Mouse (Mus musculus) thymus, postnatal 36 days (tissue): ENCODE results near the gene Zcchc14.
A peak's percentile ranks its signal among the peaks of the same experiment; 100 is the strongest.
"Not testable (repeated sequence)": the region's sequence is repeated elsewhere in the genome, so short reads cannot be mapped to it uniquely, and the experiment has no call there.

ENCODE experiments used
- DNase-seq, 2 experiments: peaks; one replicate each; pipeline ENCODE4 v3.0.0; 2022; ENCODE audit warnings: mixed read lengths in 2 of 2

Gene Zcchc14

GRCm38 (mm10) chr8:121652774-121653323, at the start of gene Zcchc14:
Gene Zcchc14, minus strand, starts transcription at chr8:121652901.
- peak; percentile 19 to 39 for DNase-seq

GRCm38 (mm10) chr8:121699936-121700335, 47.2 kb upstream of the Zcchc14 start:
- no peak for DNase-seq

GRCm38 (mm10) chr8:121698615-121699101, 46.0 kb upstream of the Zcchc14 start:
- no peak for DNase-seq

- DNase-seq = no peak
Measured at GRCm38 (mm10) chr8:121697735-121698614, 45.3 kb upstream of the Zcchc14 start.

GRCm38 (mm10) chr8:121695585-121696184, 43.0 kb upstream of the Zcchc14 start:
- DNase-seq = no peak

GRCm38 (mm10) chr8:121694453-121694852, 41.8 kb upstream of the Zcchc14 start:
- DNase-seq = peak; percentile 43 to 56

GRCm38 (mm10) chr8:121688496-121688895, 35.8 kb upstream of the Zcchc14 start:
- DNase-seq = no peak

GRCm38 (mm10) chr8:121687455-121688161, 34.9 kb upstream of the Zcchc14 start:
- no peak for DNase-seq

GRCm38 (mm10) chr8:121685419-121685818, 32.7 kb upstream of the Zcchc14 start:
- peak; percentile 10 to 19 for DNase-seq

- DNase-seq = no peak
Measured at GRCm38 (mm10) chr8:121683083-121683832, 30.6 kb upstream of the Zcchc14 start.

- DNase-seq = no peak
Measured at GRCm38 (mm10) chr8:121681457-121681856, 28.8 kb upstream of the Zcchc14 start.

GRCm38 (mm10) chr8:121680896-121681295, 28.2 kb upstream of the Zcchc14 start:
- DNase-seq = no peak

GRCm38 (mm10) chr8:121678696-121679095, 26.0 kb upstream of the Zcchc14 start:
- DNase-seq = no peak

- DNase-seq = no peak
Measured at GRCm38 (mm10) chr8:121675701-121676100, 23.0 kb upstream of the Zcchc14 start.

GRCm38 (mm10) chr8:121675161-121675560, 22.5 kb upstream of the Zcchc14 start:
- no peak for DNase-seq

- no peak for DNase-seq
Measured at GRCm38 (mm10) chr8:121674524-121674923, 21.8 kb upstream of the Zcchc14 start.

GRCm38 (mm10) chr8:121673917-121674316, 21.2 kb upstream of the Zcchc14 start:
- no peak for DNase-seq

GRCm38 (mm10) chr8:121673153-121673552, 20.5 kb upstream of the Zcchc14 start:
- DNase-seq = no peak

GRCm38 (mm10) chr8:121669208-121669607, 16.5 kb upstream of the Zcchc14 start:
- DNase-seq = no peak

GRCm38 (mm10) chr8:121668553-121668952, 15.9 kb upstream of the Zcchc14 start:
- no peak for DNase-seq

- not testable (repeated sequence) for DNase-seq
Measured at GRCm38 (mm10) chr8:121667936-121668500, 15.3 kb upstream of the Zcchc14 start.

GRCm38 (mm10) chr8:121665329-121665728, 12.6 kb upstream of the Zcchc14 start:
- DNase-seq = no peak
